Mouse (Mus musculus) hindbrain, embryonic 10.5 days (tissue): ENCODE data around the gene Ahnak. TPM values are rescaled to one million over a fixed set of nuclear protein-coding genes. Genes with fewer than 3 reads are reported as not detected.
"Not testable (repeated sequence)": the region's sequence is repeated elsewhere in the genome, so short reads cannot be mapped to it uniquely, and the experiment has no call there.

ENCODE experiments used
- DNase-seq: peaks from one replicate; pipeline ENCODE4 v3.0.0-alpha.2; 2017; ENCODE audit warnings: low spot score
- H3K27ac ChIP-seq: fragments of 300-500 bp; sonication (generic); 2 replicates; pipeline ENCODE4 v1.5.1; 2016; ENCODE audit warnings: mild to moderate bottlenecking, moderate library complexity
- H3K27me3 ChIP-seq: fragments of 300-500 bp; sonication (generic); 2 replicates; pipeline ENCODE4 v1.6.1; 2016; ENCODE audit warnings: mild to moderate bottlenecking; ENCODE audit not compliant: poor library complexity, insufficient read depth, severe bottlenecking
- H3K36me3 ChIP-seq: fragments of 300-500 bp; sonication (generic); 2 replicates; pipeline ENCODE4 v1.6.1; 2016; ENCODE audit warnings: mild to moderate bottlenecking, moderate library complexity
- H3K4me1 ChIP-seq: fragments of 300-500 bp; sonication (generic); replicated peaks from 2 replicates; pipeline ENCODE4 v1.6.1; 2016; ENCODE audit warnings: mild to moderate bottlenecking
- H3K4me3 ChIP-seq: fragments of 300-500 bp; sonication (generic); 2 replicates; pipeline ENCODE4 v1.5.1; 2016; ENCODE audit warnings: mild to moderate bottlenecking, moderate library complexity
- H3K9me3 ChIP-seq: fragments of 300-500 bp; sonication (generic); 2 replicates; pipeline ENCODE4 v1.6.1; 2016; ENCODE audit warnings: mild to moderate bottlenecking, moderate library complexity
- WGBS: fragments of 180-500 bp; shearing (Covaris S2); methylation state at CpG from one replicate; pipeline ENCODE4 v1.1.7; 2016; 5-methylcytosine and 5-hydroxymethylcytosine counted together
- polyA plus RNA-seq: library from polyadenylated mRNA; unstranded; fragments of >200 nt; fragmentation: Nextera tagmentation; extraction: Ambion mirVana; gene quantifications from 2 replicates; pipeline ENCODE4 v1.2.1, GENCODE M21; 2016

Ahnak gene
- polyA plus RNA-seq, 1 experiment from 2014 or later: 8.1 TPM

GRCm38 (mm10) chr19:8991245-8991870 is 2.3 kb downstream of the Ahnak start:
- Histone ChIP-seq H3K4me1 (peaks cover 49% of the 10 kb centered on the region), H3K27ac (0 out of 2 replicates have a peak overlapping the region, but pooled peaks have one; percentile 9), H3K27me3 (peaks cover 54% of the 10 kb centered on the region), H3K9me3 (no peaks in the 10 kb centered on the region), H3K4me3 (peak overlapping the region; percentile 70), H3K36me3 (no peaks in the 10 kb centered on the region)
- 70% methylated on average over 4 of the region's 4 CpGs for WGBS
- no peak for DNase-seq

- Histone ChIP-seq H3K4me1 (peaks cover 49% of the 10 kb centered on the region), H3K36me3 (no peaks in the 10 kb centered on the region), H3K27ac (0 out of 2 replicates have a peak overlapping the region, but pooled peaks have one; percentile 9), H3K9me3 (no peaks in the 10 kb centered on the region), H3K4me3 (peak overlapping the region; percentile 70), H3K27me3 (peaks cover 50% of the 10 kb centered on the region)
- DNase-seq: no peak
- WGBS: 84% methylated on average over 13 of the region's 13 CpGs
Measured at GRCm38 (mm10) chr19:8991871-8992735, 3.0 kb downstream of the Ahnak start.

- peak overlapping the region; percentile 24; the same call in 1 of the 2 replicates for H3K4me3 ChIP-seq
Measured at GRCm38 (mm10) chr19:8992769-8993624, 3.9 kb downstream of the Ahnak start.

GRCm38 (mm10) chr19:8993625-8993912 is 4.5 kb downstream of the Ahnak start:
- H3K9me3 ChIP-seq: no peaks in the 10 kb centered on the region
- H3K4me1 ChIP-seq: peaks cover 46% of the 10 kb centered on the region
- no peak overlapping the region for H3K27ac ChIP-seq
- no peak for DNase-seq
- H3K4me3 ChIP-seq: no peak overlapping the region
- WGBS: 52% methylated on average over 2 of the region's 2 CpGs
- H3K36me3 ChIP-seq: no peaks in the 10 kb centered on the region
- H3K27me3 ChIP-seq: peaks cover 35% of the 10 kb centered on the region

More at GRCm38 (mm10) chr19:8992769-8993624, 3.9 kb downstream of the Ahnak start:
- peaks cover 41% of the 10 kb centered on the region for H3K27me3 ChIP-seq
- no peak overlapping the region for H3K27ac ChIP-seq
- H3K36me3 ChIP-seq: no peaks in the 10 kb centered on the region
- 36% methylated on average over 12 of the region's 12 CpGs for WGBS
- H3K9me3 ChIP-seq: no peaks in the 10 kb centered on the region
- DNase-seq: peak; percentile 67
- H3K4me1 ChIP-seq: peaks cover 52% of the 10 kb centered on the region

- Histone ChIP-seq H3K9me3 (no peaks in the 10 kb centered on the region), H3K4me3 (no peak overlapping the region), H3K27ac (no peak overlapping the region), H3K36me3 (no peaks in the 10 kb centered on the region), H3K4me1 (peaks cover 32% of the 10 kb centered on the region), H3K27me3 (peaks cover 21% of the 10 kb centered on the region)
- no peak for DNase-seq
- 79% methylated on average over 10 of the region's 10 CpGs for WGBS
Measured at GRCm38 (mm10) chr19:8994813-8995607, 5.9 kb downstream of the Ahnak start.

GRCm38 (mm10) chr19:8996601-8997000 is 7.5 kb downstream of the Ahnak start:
- Histone ChIP-seq H3K27me3 (peaks cover 5% of the 10 kb centered on the region), H3K9me3 (no peaks in the 10 kb centered on the region), H3K27ac (no peak overlapping the region), H3K36me3 (0 out of 2 replicates have a peak, but pooled peaks cover 3% of the 10 kb centered on the region), H3K4me1 (peaks cover 23% of the 10 kb centered on the region), H3K4me3 (no peak overlapping the region)
- DNase-seq: no peak
- WGBS: 89% methylated on average over 6 of the region's 6 CpGs

- peaks cover 4% of the 10 kb centered on the region; the same call in 1 of the 2 replicates for H3K36me3 ChIP-seq
- peaks cover 15% of the 10 kb centered on the region for H3K4me1 ChIP-seq
- H3K27ac ChIP-seq: no peak overlapping the region
- 77% methylated on average over 4 of the region's 4 CpGs for WGBS
- no peak overlapping the region for H3K4me3 ChIP-seq
- H3K9me3 ChIP-seq: no peaks in the 10 kb centered on the region
- DNase-seq: no peak
- no peaks in the 10 kb centered on the region for H3K27me3 ChIP-seq
Measured at GRCm38 (mm10) chr19:8997546-8997945, 8.5 kb downstream of the Ahnak start.

- Histone ChIP-seq H3K9me3 (no peaks in the 10 kb centered on the region), H3K27me3 (no peaks in the 10 kb centered on the region), H3K27ac (no peak overlapping the region), H3K4me3 (no peak overlapping the region), H3K36me3 (peaks cover 4% of the 10 kb centered on the region; the same call in 1 of the 2 replicates), H3K4me1 (0 out of 2 replicates have a peak, but pooled peaks cover 6% of the 10 kb centered on the region)
- WGBS: 90% methylated on average over 6 of the region's 6 CpGs
- DNase-seq: no peak
Measured at GRCm38 (mm10) chr19:8998546-8998945, 9.5 kb downstream of the Ahnak start.

- no peak for DNase-seq
- Histone ChIP-seq H3K27me3 (no peaks in the 10 kb centered on the region), H3K4me1 (0 out of 2 replicates have a peak, but pooled peaks cover 6% of the 10 kb centered on the region), H3K36me3 (peaks cover 4% of the 10 kb centered on the region; the same call in 1 of the 2 replicates), H3K4me3 (no peak overlapping the region), H3K27ac (no peak overlapping the region), H3K9me3 (no peaks in the 10 kb centered on the region)
- WGBS: 95% methylated on average over 4 of the region's 4 CpGs
Measured at GRCm38 (mm10) chr19:8999223-8999622, 10.1 kb downstream of the Ahnak start.

GRCm38 (mm10) chr19:9006915-9007314 is 17.8 kb downstream of the Ahnak start:
- 92% methylated on average over 2 of the region's 2 CpGs for WGBS
- H3K27me3 ChIP-seq, H3K4me3 ChIP-seq, DNase-seq, H3K36me3 ChIP-seq, H3K9me3 ChIP-seq, H3K27ac ChIP-seq, H3K4me1 ChIP-seq: not testable (repeated sequence)

GRCm38 (mm10) chr19:9019298-9019697 is 30.2 kb downstream of the Ahnak start:
- Histone ChIP-seq H3K27ac (no peak overlapping the region), H3K27me3 (no peaks in the 10 kb centered on the region), H3K36me3 (0 out of 2 replicates have a peak, but pooled peaks cover 4% of the 10 kb centered on the region), H3K4me3 (no peak overlapping the region), H3K4me1 (no peaks in the 10 kb centered on the region), H3K9me3 (no peaks in the 10 kb centered on the region)
- WGBS: 91% methylated on average over 3 of the region's 3 CpGs
- DNase-seq: no peak
